ENCODE assay signal across 30 mouse cellular contexts in the genomic region with DNA sequence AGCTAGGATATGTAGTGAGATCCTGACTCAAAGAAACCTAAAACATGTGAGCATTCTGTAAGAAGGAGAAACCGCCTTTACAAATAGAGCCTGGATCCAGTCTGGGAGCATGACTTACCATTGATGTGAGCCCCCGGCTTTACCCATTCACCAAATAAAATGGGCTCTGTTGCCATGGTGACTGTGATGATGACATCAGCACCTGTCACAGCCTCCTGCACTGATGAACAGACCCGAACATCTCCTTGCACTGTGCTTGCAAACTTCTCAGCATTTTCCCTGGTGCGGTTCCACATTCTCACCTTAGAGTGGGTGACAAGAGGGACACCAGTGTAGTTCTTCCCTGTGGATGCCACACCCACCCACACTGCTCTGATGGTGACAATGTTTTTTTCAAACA. TPM values are rescaled to one million over a fixed set of nuclear protein-coding genes. Genes with fewer than 3 reads are reported as not detected.
DNase-seq lines count a peak whose midpoint lies in the region; ATAC-seq and TF ChIP-seq lines count a peak whose summit lies in the region.
"Had no signal": no experiment of that assay in that cellular context is flagged by ENCODE, and none has a peak within 500 bp of the region (broad histone marks: within the 10 kb centered on the region; RNA-seq: fewer than 3 reads in every experiment).

No protein-coding gene starts in this region.

- no peak overlapping the region for H3K27ac ChIP-seq in forebrain, embryonic 14.5 days (ENCODE audit: low read depth, low read length)
- no peak overlapping the region for H3K27ac ChIP-seq in forebrain, embryonic 10.5 days
- H3K27ac ChIP-seq in hindbrain, embryonic 14.5 days: no peak overlapping the region
- no peak overlapping the region for H3K27ac ChIP-seq in hindbrain, embryonic 13.5 days
- H3K27ac ChIP-seq in midbrain, postnatal 0 days (ENCODE audit: low read depth, low read length): no peak overlapping the region
- H3K27ac ChIP-seq: kidney, postnatal 0 days; limb, embryonic 13.5 days; liver, embryonic 12.5 days; neural tube, embryonic 15.5 days; stomach, embryonic 15.5 days had no signal

- peaks cover 2% of the 10 kb centered on the region; the same call in 1 of the 2 replicates for H3K4me1 ChIP-seq in forebrain, embryonic 14.5 days (ENCODE audit: control insufficient read depth, insufficient read depth, low read length)
- H3K4me1 ChIP-seq in forebrain, embryonic 10.5 days: no peaks in the 10 kb centered on the region
- no peaks in the 10 kb centered on the region; the same call in 1 of the 2 replicates for H3K4me1 ChIP-seq in hindbrain, embryonic 14.5 days (replicated peaks; ENCODE audit: control insufficient read depth, insufficient read depth, low read length)
- H3K4me1 ChIP-seq in hindbrain, embryonic 13.5 days (replicated peaks): peaks cover 4% of the 10 kb centered on the region
- no peaks in the 10 kb centered on the region for H3K4me1 ChIP-seq in midbrain, postnatal 0 days (ENCODE audit: insufficient read depth, low read length)
- H3K4me1 ChIP-seq: liver, embryonic 12.5 days; stomach, embryonic 15.5 days had no signal

- H3K4me2 ChIP-seq in forebrain, embryonic 14.5 days (ENCODE audit: low read length): no peak overlapping the region
- H3K4me2 ChIP-seq in hindbrain, embryonic 14.5 days (replicated peaks): no peak overlapping the region
- H3K4me2 ChIP-seq in hindbrain, embryonic 13.5 days: no peak overlapping the region
- no peak overlapping the region for H3K4me2 ChIP-seq in midbrain, postnatal 0 days (ENCODE audit: low read depth, low read length, poor library complexity, severe bottlenecking)
- H3K4me2 ChIP-seq: limb, embryonic 13.5 days; liver, embryonic 12.5 days; neural tube, embryonic 15.5 days; stomach, embryonic 15.5 days had no signal

- H3K9me3 ChIP-seq in forebrain, embryonic 14.5 days (replicated peaks; ENCODE audit: control insufficient read depth, low read length): no peaks in the 10 kb centered on the region
- no peaks in the 10 kb centered on the region for H3K9me3 ChIP-seq in forebrain, embryonic 10.5 days
- no peaks in the 10 kb centered on the region for H3K9me3 ChIP-seq in hindbrain, embryonic 14.5 days (ENCODE audit: control insufficient read depth, low read length)
- no peaks in the 10 kb centered on the region for H3K9me3 ChIP-seq in hindbrain, embryonic 13.5 days
- H3K9me3 ChIP-seq in midbrain, postnatal 0 days (ENCODE audit: low read length): no peaks in the 10 kb centered on the region
- H3K9me3 ChIP-seq: limb, embryonic 13.5 days; liver, embryonic 12.5 days; neural tube, embryonic 15.5 days; stomach, embryonic 15.5 days had no signal

- no peak overlapping the region for H3K9ac ChIP-seq in forebrain, embryonic 14.5 days (ENCODE audit: low read length)
- no peak overlapping the region for H3K9ac ChIP-seq in hindbrain, embryonic 14.5 days
- H3K9ac ChIP-seq in hindbrain, embryonic 13.5 days: no peak overlapping the region
- H3K9ac ChIP-seq in midbrain, postnatal 0 days (replicated peaks; ENCODE audit: low read length, poor library complexity, severe bottlenecking): no peak overlapping the region
- H3K9ac ChIP-seq: limb, embryonic 13.5 days; liver, embryonic 12.5 days; neural tube, embryonic 15.5 days; stomach, embryonic 15.5 days had no signal

- H3K4me3 ChIP-seq in forebrain, embryonic 14.5 days (ENCODE audit: low read depth, low read length): no peak overlapping the region
- H3K4me3 ChIP-seq in forebrain, embryonic 10.5 days: no peak overlapping the region
- no peak overlapping the region for H3K4me3 ChIP-seq in hindbrain, embryonic 14.5 days (replicated peaks; ENCODE audit: low read length)
- H3K4me3 ChIP-seq in hindbrain, embryonic 13.5 days: no peak overlapping the region
- no peak overlapping the region for H3K4me3 ChIP-seq in midbrain, postnatal 0 days (ENCODE audit: low read depth, low read length)
- H3K4me3 ChIP-seq: limb, embryonic 13.5 days; liver, embryonic 12.5 days; neural tube, embryonic 15.5 days; stomach, embryonic 15.5 days had no signal

- peak; percentile 43 for DNase-seq in forebrain, embryonic 14.5 days (ENCODE audit: low spot score)
- no peak for DNase-seq in forebrain, embryonic 10.5 days (ENCODE audit: extremely low spot score, low spot score)
- no peak for DNase-seq in hindbrain, embryonic 14.5 days (ENCODE audit: low spot score)
- DNase-seq in brain, embryonic 14.5 days (ENCODE audit: low read depth): peak; percentile 41
- DNase-seq in midbrain, postnatal 0 days (ENCODE audit: low spot score): peak; percentile 26
- DNase-seq in cerebellum, adult 11-12 months: no peak
- DNase-seq: adrenal gland, postnatal 36 days; cerebellum, adult 8-10 months; cerebellum, postnatal 36 days; gastrocnemius, postnatal 36 days; heart, postnatal 36 days; kidney, adult 2 months; layer of hippocampus, adult 9-11 months; lung, adult 18-20 months; lung, postnatal 10 days; right cerebral cortex, adult 18-20 months; thymus, postnatal 36 days had no signal

- ATAC-seq in forebrain, embryonic 14.5 days: 0 out of 2 replicates have a peak, but pooled peaks have one; percentile 40
- 0 out of 2 replicates have a peak, but pooled peaks have one; percentile 27 for ATAC-seq in hindbrain, embryonic 14.5 days (ENCODE audit: low FRiP score)
- ATAC-seq in hindbrain, embryonic 13.5 days (ENCODE audit: low FRiP score): no peak
- ATAC-seq in midbrain, postnatal 0 days (ENCODE audit: low FRiP score): peak; percentile 74
- ATAC-seq: liver, embryonic 12.5 days had no signal

- no peak for TF ChIP-seq CTCF in brain, embryonic 14.5 days (IDR thresholded peaks at IDR 0.05; ENCODE audit: borderline replicate concordance, extremely low read depth, insufficient read depth, insufficient read length)
- TF ChIP-seq CTCF in midbrain, postnatal 0 days (IDR thresholded peaks at IDR 0.05): no peak

- WGBS in forebrain, embryonic 14.5 days: 46% methylated on average over 4 of the region's 4 CpGs
- 84% methylated on average over 4 of the region's 4 CpGs for WGBS in forebrain, embryonic 10.5 days
- WGBS in hindbrain, embryonic 14.5 days: 50% methylated on average over 4 of the region's 4 CpGs
- WGBS in hindbrain, embryonic 13.5 days: 62% methylated on average over 4 of the region's 4 CpGs
- WGBS in midbrain, postnatal 0 days: 38% methylated on average over 4 of the region's 4 CpGs

- H3K27me3 ChIP-seq in forebrain, embryonic 14.5 days (replicated peaks; ENCODE audit: control insufficient read depth, insufficient read depth, low read length): no peaks in the 10 kb centered on the region; the same call in none of the 2 replicates
- H3K27me3 ChIP-seq in forebrain, embryonic 10.5 days (ENCODE audit: poor library complexity, severe bottlenecking): peaks cover 12% of the 10 kb centered on the region
- H3K27me3 ChIP-seq in hindbrain, embryonic 14.5 days (ENCODE audit: control insufficient read depth, insufficient read depth, low read length): peaks cover 6% of the 10 kb centered on the region
- H3K27me3 ChIP-seq in hindbrain, embryonic 13.5 days: peaks cover 10% of the 10 kb centered on the region
- H3K27me3 ChIP-seq in midbrain, postnatal 0 days (ENCODE audit: insufficient read depth, low read length): peaks cover 6% of the 10 kb centered on the region; the same call in 1 of the 2 replicates
- H3K27me3 ChIP-seq: stomach, embryonic 15.5 days had no signal

- no peaks in the 10 kb centered on the region for H3K36me3 ChIP-seq in forebrain, embryonic 14.5 days (ENCODE audit: control insufficient read depth, insufficient read depth, low read length)
- H3K36me3 ChIP-seq in forebrain, embryonic 10.5 days (replicated peaks): no peaks in the 10 kb centered on the region; the same call in 1 of the 2 replicates
- H3K36me3 ChIP-seq in hindbrain, embryonic 14.5 days (replicated peaks; ENCODE audit: control insufficient read depth, insufficient read depth): no peaks in the 10 kb centered on the region
- H3K36me3 ChIP-seq in hindbrain, embryonic 13.5 days: no peaks in the 10 kb centered on the region
- H3K36me3 ChIP-seq in midbrain, postnatal 0 days (ENCODE audit: insufficient read depth, low read length): no peaks in the 10 kb centered on the region
- H3K36me3 ChIP-seq: limb, embryonic 13.5 days; liver, embryonic 12.5 days; neural tube, embryonic 15.5 days; stomach, embryonic 15.5 days had no signal

- no peak for TF ChIP-seq POLR2A in brain, embryonic 14.5 days (IDR thresholded peaks at IDR 0.05; ENCODE audit: borderline replicate concordance, extremely low read depth, insufficient read depth, insufficient read length, poor library complexity, severe bottlenecking)

RNA-seq across cellular contexts. Expression of gene Crym, which starts 6.7 kb away (rescaled TPM):
- polyA plus RNA-seq in forebrain, embryonic 14.5 days (2014; fragmentation: Nextera tagmentation; extraction: Ambion mirVana): 31.2 and 35.1 TPM in 2 replicates
- polyA plus RNA-seq in forebrain, embryonic 10.5 days (2016; fragmentation: Nextera tagmentation; extraction: Ambion mirVana): 125 and 144 TPM in 2 replicates
- 12.4 and 12.7 TPM in 2 replicates for polyA plus RNA-seq in hindbrain, embryonic 14.5 days (2014; fragmentation: Nextera tagmentation; extraction: Ambion mirVana)
- polyA plus RNA-seq in hindbrain, embryonic 13.5 days (2015; fragmentation: Nextera tagmentation; extraction: Ambion mirVana): 14.6 and 17.8 TPM in 2 replicates
- 15.6 and 20.1 TPM in 2 replicates for polyA plus RNA-seq in brain, embryonic 14.5 days (2012; rRNA removed)
- total RNA-seq in midbrain, postnatal 0 days (2014; rRNA removed): 17.4 and 26.6 TPM in 2 replicates
- polyA plus RNA-seq in midbrain, postnatal 0 days (2015; fragmentation: Nextera tagmentation; extraction: Ambion mirVana): 14.7 TPM in 2 replicates

RNA-seq across cellular contexts. Expression of gene Abca14, which starts 8.6 kb away (rescaled TPM):
- polyA plus RNA-seq in forebrain, embryonic 14.5 days (2014; fragmentation: Nextera tagmentation; extraction: Ambion mirVana): not detected in 2 replicates
- not detected in 2 replicates for polyA plus RNA-seq in forebrain, embryonic 10.5 days (2016; fragmentation: Nextera tagmentation; extraction: Ambion mirVana)
- polyA plus RNA-seq in hindbrain, embryonic 14.5 days (2014; fragmentation: Nextera tagmentation; extraction: Ambion mirVana): not detected in 2 replicates
- not detected in 2 replicates for polyA plus RNA-seq in hindbrain, embryonic 13.5 days (2015; fragmentation: Nextera tagmentation; extraction: Ambion mirVana)
- polyA plus RNA-seq in brain, embryonic 14.5 days (2012; rRNA removed): 0.04 TPM in 1 of 2 replicates, not detected in the other
- total RNA-seq in midbrain, postnatal 0 days (2014; rRNA removed): not detected in 2 replicates
- not detected in 2 replicates for polyA plus RNA-seq in midbrain, postnatal 0 days (2015; fragmentation: Nextera tagmentation; extraction: Ambion mirVana)
- total RNA-seq: adrenal gland, adult 18-20 months; adrenal gland, postnatal 36 days; gastrocnemius, postnatal 36 days; heart, adult 8-10 months; heart, postnatal 36 days; left cerebral cortex, adult 18-20 months; left cerebral cortex, postnatal 25 days had no signal
- polyA plus RNA-seq: embryonic facial prominence, embryonic 14.5 days; heart, embryonic 14.5 days; limb, embryonic 13.5 days; neural tube, embryonic 15.5 days; stomach, embryonic 15.5 days had no signal

RNA-seq across cellular contexts. Expression of gene Anks4b, which starts 21.5 kb away (rescaled TPM):
- not detected in 2 replicates for polyA plus RNA-seq in forebrain, embryonic 14.5 days (2014; fragmentation: Nextera tagmentation; extraction: Ambion mirVana)
- 0.05 TPM in 2 replicates for polyA plus RNA-seq in forebrain, embryonic 10.5 days (2016; fragmentation: Nextera tagmentation; extraction: Ambion mirVana)
- not detected in 2 replicates for polyA plus RNA-seq in hindbrain, embryonic 14.5 days (2014; fragmentation: Nextera tagmentation; extraction: Ambion mirVana)
- polyA plus RNA-seq in hindbrain, embryonic 13.5 days (2015; fragmentation: Nextera tagmentation; extraction: Ambion mirVana): 0.05 TPM in 1 of 2 replicates, not detected in the other
- not detected in 2 replicates for polyA plus RNA-seq in brain, embryonic 14.5 days (2012; rRNA removed)
- total RNA-seq in midbrain, postnatal 0 days (2014; rRNA removed): not detected in 2 replicates
- not detected in 2 replicates for polyA plus RNA-seq in midbrain, postnatal 0 days (2015; fragmentation: Nextera tagmentation; extraction: Ambion mirVana)
- polyA plus RNA-seq: embryonic facial prominence, embryonic 14.5 days; heart, embryonic 14.5 days; limb, embryonic 13.5 days; neural tube, embryonic 15.5 days had no signal

RNA-seq across cellular contexts. Expression of gene Zp2, which starts 50.1 kb away (rescaled TPM):
- polyA plus RNA-seq in forebrain, embryonic 14.5 days (2014; fragmentation: Nextera tagmentation; extraction: Ambion mirVana): not detected in 2 replicates
- not detected in 2 replicates for polyA plus RNA-seq in forebrain, embryonic 10.5 days (2016; fragmentation: Nextera tagmentation; extraction: Ambion mirVana)
- not detected in 2 replicates for polyA plus RNA-seq in hindbrain, embryonic 14.5 days (2014; fragmentation: Nextera tagmentation; extraction: Ambion mirVana)
- not detected in 2 replicates for polyA plus RNA-seq in hindbrain, embryonic 13.5 days (2015; fragmentation: Nextera tagmentation; extraction: Ambion mirVana)
- polyA plus RNA-seq in brain, embryonic 14.5 days (2012; rRNA removed): not detected in 2 replicates
- total RNA-seq in midbrain, postnatal 0 days (2014; rRNA removed): not detected in 2 replicates
- polyA plus RNA-seq in midbrain, postnatal 0 days (2015; fragmentation: Nextera tagmentation; extraction: Ambion mirVana): not detected in 2 replicates
- total RNA-seq: adrenal gland, adult 18-20 months; adrenal gland, postnatal 36 days; left cerebral cortex, postnatal 25 days had no signal
- polyA plus RNA-seq: heart, embryonic 14.5 days; intestine, embryonic 14.5 days; kidney, adult 2 months; kidney, postnatal 0 days; liver, embryonic 12.5 days; neural tube, embryonic 15.5 days; stomach, embryonic 15.5 days had no signal

Comparison
In these comparisons a context has a peak if more than half of its experiments do, and no peak if none do; other contexts are left out.
1. DNase-seq: peak in forebrain, embryonic 14.5 days (single experiment), brain, embryonic 14.5 days (single experiment) and midbrain, postnatal 0 days (single experiment); none in forebrain, embryonic 10.5 days (single experiment), hindbrain, embryonic 14.5 days (single experiment) and cerebellum, adult 11-12 months (single experiment).